Mouse (Mus musculus) heart, embryonic 16.5 days (tissue): ENCODE data around the gene Micu2. TPM values are rescaled to one million over a fixed set of nuclear protein-coding genes. Genes with fewer than 3 reads are reported as not detected.

ENCODE experiments used
- ATAC-seq: fragments of 200-750 bp; cut with Nextera tagmentation; replicated peaks from 2 replicates; pipeline ENCODE4 v1.8.0; 2017; ENCODE audit warnings: moderate number of reproducible peaks; ENCODE audit not compliant: insufficient read depth, low FRiP score; ENCODE audit errors: extremely low read depth
- H3K27ac ChIP-seq: fragments of 300-500 bp; sonication (generic); 2 replicates; pipeline ENCODE4 v1.5.1; 2014; ENCODE audit warnings: mild to moderate bottlenecking, low read length, control low read depth, moderate library complexity
- H3K27me3 ChIP-seq: fragments of 300-500 bp; sonication (generic); 2 replicates; pipeline ENCODE4 v1.6.1; 2014; ENCODE audit warnings: low read length, mixed read lengths; ENCODE audit not compliant: control insufficient read depth, insufficient read depth
- H3K36me3 ChIP-seq: fragments of 300-500 bp; sonication (generic); 2 replicates; pipeline ENCODE4 v1.6.1; 2014; ENCODE audit not compliant: control insufficient read depth, insufficient read depth
- H3K4me1 ChIP-seq: fragments of 300-500 bp; sonication (generic); 2 replicates; pipeline ENCODE4 v1.6.1; 2014; ENCODE audit warnings: low read length, mixed read lengths; ENCODE audit not compliant: control insufficient read depth, insufficient read depth
- H3K4me2 ChIP-seq: fragments of 300-500 bp; sonication (generic); 2 replicates; pipeline ENCODE4 v1.6.1; 2014; ENCODE audit warnings: low read depth, mild to moderate bottlenecking, control low read depth, low read length
- H3K4me3 ChIP-seq: fragments of 300-500 bp; sonication (generic); 2 replicates; pipeline ENCODE4 v1.5.1; 2014; ENCODE audit warnings: mild to moderate bottlenecking, control low read depth, low read length
- H3K9ac ChIP-seq: fragments of 300-500 bp; sonication (generic); 2 replicates; pipeline ENCODE4 v1.6.1; 2014; ENCODE audit warnings: low read length, control low read depth
- H3K9me3 ChIP-seq: fragments of 300-500 bp; sonication (generic); replicated peaks from 2 replicates; pipeline ENCODE4 v1.6.1; 2016; ENCODE audit warnings: low read length; ENCODE audit not compliant: control insufficient read depth
- WGBS: fragments of 180-500 bp; shearing (Covaris S2); extraction: QIAGEN DNeasy Blood & Tissue Kit; methylation state at CpG from one replicate; pipeline ENCODE4 v1.1.7; 2014; 5-methylcytosine and 5-hydroxymethylcytosine counted together
- polyA plus RNA-seq: library from polyadenylated mRNA; unstranded; fragments of >200 nt; fragmentation: Nextera tagmentation; extraction: Ambion mirVana; gene quantifications from 2 replicates; pipeline ENCODE4 v1.2.1, GENCODE M21; 2015

The Micu2 gene
- polyA plus RNA-seq, 1 experiment from 2014 or later: 88.7 TPM

- Histone ChIP-seq H3K4me1 (peaks cover 17% of the 10 kb centered on the region), H3K9ac (no peak overlapping the region), H3K4me2 (no peak overlapping the region), H3K4me3 (no peak overlapping the region), H3K27me3 (no peaks in the 10 kb centered on the region), H3K9me3 (no peaks in the 10 kb centered on the region), H3K36me3 (no peaks in the 10 kb centered on the region), H3K27ac (no peak overlapping the region)
- no peak for ATAC-seq
- 53% methylated on average over 6 of the region's 6 CpGs for WGBS
These were observed 23.4 kb downstream of the Micu2 start for GRCm38 (mm10) chr14:57975656-57976055.

- Histone ChIP-seq H3K9me3 (no peaks in the 10 kb centered on the region), H3K4me3 (no peak overlapping the region), H3K4me2 (no peak overlapping the region), H3K9ac (no peak overlapping the region), H3K4me1 (peaks cover 2% of the 10 kb centered on the region; the same call in 1 of the 2 replicates), H3K27ac (no peak overlapping the region), H3K27me3 (no peaks in the 10 kb centered on the region), H3K36me3 (no peaks in the 10 kb centered on the region)
- ATAC-seq: peak; percentile 28; the same call in 1 of the 2 replicates
- WGBS: 65% methylated on average over 12 of the region's 12 CpGs
These were observed 27.0 kb downstream of the Micu2 start for GRCm38 (mm10) chr14:57971986-57972525.

DNA sequence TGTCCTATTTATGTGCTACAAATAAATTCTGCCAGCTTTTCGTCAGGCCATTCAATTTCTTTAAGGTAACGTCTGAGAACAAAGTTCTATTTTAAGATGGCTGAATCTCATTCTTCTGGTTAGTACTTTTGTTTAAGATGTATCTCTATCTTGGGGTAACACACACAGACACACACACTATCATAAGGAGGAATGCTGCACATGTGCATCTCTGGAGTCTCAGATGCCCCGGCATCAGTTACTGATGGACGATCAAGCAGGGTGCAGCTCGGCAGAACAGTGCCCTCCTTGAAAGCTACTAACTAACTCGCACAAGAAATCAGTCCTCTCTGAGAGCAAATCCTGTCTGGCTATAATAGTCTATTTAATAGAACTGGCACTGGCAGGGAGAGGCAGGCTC lies 30.2 kb downstream of the Micu2 start:
- no peaks in the 10 kb centered on the region for H3K9me3 ChIP-seq
- no peak for ATAC-seq
- 77% methylated on average over 6 of the region's 6 CpGs for WGBS

GRCm38 (mm10) chr14:57967080-57967797 lies 31.8 kb downstream of the Micu2 start:
- H3K36me3 ChIP-seq: 0 out of 2 replicates have a peak, but pooled peaks cover 2% of the 10 kb centered on the region
- no peak overlapping the region for H3K4me3 ChIP-seq
- no peaks in the 10 kb centered on the region for H3K27me3 ChIP-seq
- H3K9ac ChIP-seq: no peak overlapping the region
- 70% methylated on average over 4 of the region's 4 CpGs for WGBS
- H3K27ac ChIP-seq: no peak overlapping the region
- no peak overlapping the region for H3K4me2 ChIP-seq
- no peaks in the 10 kb centered on the region for H3K4me1 ChIP-seq
- no peak for ATAC-seq
- H3K9me3 ChIP-seq: no peaks in the 10 kb centered on the region

More for the DNA sequence above, 30.2 kb downstream of the Micu2 start:
- Histone ChIP-seq H3K27ac (no peak overlapping the region), H3K27me3 (no peaks in the 10 kb centered on the region), H3K4me1 (no peaks in the 10 kb centered on the region), H3K36me3 (0 out of 2 replicates have a peak, but pooled peaks cover 2% of the 10 kb centered on the region), H3K4me2 (no peak overlapping the region), H3K9ac (no peak overlapping the region), H3K4me3 (no peak overlapping the region)

GRCm38 (mm10) chr14:57961861-57962260 lies 37.2 kb downstream of the Micu2 start:
- ATAC-seq: no peak
- H3K9ac ChIP-seq: no peak overlapping the region
- 28% methylated on average over 4 of the region's 4 CpGs for WGBS

DNA sequence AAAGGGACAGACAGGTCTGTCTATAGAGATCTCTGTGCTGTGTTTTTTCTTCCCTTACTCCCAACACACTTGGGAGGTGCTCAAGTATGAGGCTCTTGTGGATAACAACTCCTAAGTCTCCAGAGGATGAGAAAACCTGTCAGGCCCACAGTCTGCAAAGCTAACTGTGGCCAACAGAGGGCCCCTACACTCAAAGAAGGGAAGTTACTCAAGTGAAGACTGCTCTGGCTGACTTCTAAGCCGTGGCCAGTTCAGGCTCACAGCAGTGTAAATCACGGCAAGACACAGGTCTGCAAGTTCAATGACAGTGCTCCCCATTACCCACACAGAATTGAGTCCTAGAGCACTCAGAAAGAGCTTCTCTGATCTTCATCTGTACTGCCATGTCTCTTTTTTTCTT lies 48.0 kb downstream of the Micu2 start:
- no peaks in the 10 kb centered on the region for H3K27me3 ChIP-seq
- no peaks in the 10 kb centered on the region for H3K9me3 ChIP-seq
- no peak overlapping the region for H3K9ac ChIP-seq
- H3K36me3 ChIP-seq: no peaks in the 10 kb centered on the region
- no peak overlapping the region for H3K27ac ChIP-seq
- H3K4me1 ChIP-seq: peaks cover 4% of the 10 kb centered on the region
- H3K4me3 ChIP-seq: no peak overlapping the region
- H3K4me2 ChIP-seq: no peak overlapping the region
- WGBS: 34% methylated on average over 2 of the region's 2 CpGs
- no peak for ATAC-seq

More at GRCm38 (mm10) chr14:57961861-57962260, 37.2 kb downstream of the Micu2 start:
- H3K4me1 ChIP-seq: 0 out of 2 replicates have a peak, but pooled peaks cover 3% of the 10 kb centered on the region
- no peak overlapping the region for H3K4me3 ChIP-seq
- H3K36me3 ChIP-seq: peaks cover 8% of the 10 kb centered on the region; the same call in 1 of the 2 replicates
- H3K9me3 ChIP-seq: no peaks in the 10 kb centered on the region
- H3K27me3 ChIP-seq: no peaks in the 10 kb centered on the region
- no peak overlapping the region for H3K27ac ChIP-seq
- H3K4me2 ChIP-seq: no peak overlapping the region

- no peak overlapping the region for H3K4me2 ChIP-seq
- whole genome bisulfite sequencing: 46% methylated on average over 4 of the region's 4 CpGs
- H3K9ac ChIP-seq: no peak overlapping the region
- peaks cover 13% of the 10 kb centered on the region for H3K36me3 ChIP-seq
- peak; percentile 69 for ATAC-seq
- H3K4me1 ChIP-seq: peaks cover 11% of the 10 kb centered on the region
- H3K9me3 ChIP-seq: no peaks in the 10 kb centered on the region
- no peaks in the 10 kb centered on the region for H3K27me3 ChIP-seq
- H3K27ac ChIP-seq: peak overlapping the region; percentile 56
- H3K4me3 ChIP-seq: no peak overlapping the region
These were observed 53.2 kb downstream of the Micu2 start for GRCm38 (mm10) chr14:57945834-57946233.

DNA sequence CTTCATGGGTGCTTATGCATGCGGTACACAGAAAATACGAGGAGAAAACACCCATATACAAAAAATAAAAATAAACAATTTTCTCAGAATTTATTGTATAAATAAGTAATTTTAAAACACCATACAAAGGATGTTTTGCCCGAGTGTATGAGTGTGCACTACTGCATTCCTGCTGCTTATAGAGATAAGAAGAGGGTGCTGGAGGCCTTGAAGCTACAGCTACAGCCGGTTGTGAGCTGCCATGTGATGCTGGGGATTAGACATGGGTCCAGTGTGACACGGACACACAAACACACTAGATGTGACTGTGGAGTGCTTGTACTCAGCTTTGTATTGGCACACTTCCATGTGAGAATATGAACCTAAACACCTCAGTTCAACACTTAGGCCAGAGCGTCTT lies 61.8 kb downstream of the Micu2 start:
- WGBS: 75% methylated on average over 6 of the region's 6 CpGs
- Histone ChIP-seq H3K9me3 (no peaks in the 10 kb centered on the region), H3K27me3 (no peaks in the 10 kb centered on the region), H3K36me3 (peaks cover 10% of the 10 kb centered on the region; the same call in 1 of the 2 replicates), H3K9ac (no peak overlapping the region), H3K4me2 (no peak overlapping the region), H3K4me1 (peaks cover 6% of the 10 kb centered on the region; the same call in 1 of the 2 replicates), H3K4me3 (no peak overlapping the region), H3K27ac (no peak overlapping the region)
- no peak for ATAC-seq

GRCm38 (mm10) chr14:57934666-57935065 lies 64.4 kb downstream of the Micu2 start:
- H3K9ac ChIP-seq: no peak overlapping the region
- no peak overlapping the region for H3K27ac ChIP-seq
- H3K36me3 ChIP-seq: peaks cover 2% of the 10 kb centered on the region; the same call in 1 of the 2 replicates
- peaks cover 6% of the 10 kb centered on the region; the same call in 1 of the 2 replicates for H3K4me1 ChIP-seq
- no peak overlapping the region for H3K4me3 ChIP-seq
- 95% methylated on average over 13 of the region's 13 CpGs for WGBS
- no peak overlapping the region for H3K4me2 ChIP-seq
- H3K27me3 ChIP-seq: no peaks in the 10 kb centered on the region
- no peak for ATAC-seq
- no peaks in the 10 kb centered on the region for H3K9me3 ChIP-seq
